Mouse (Mus musculus) intestine, embryonic 14.5 days (tissue): ENCODE measurements at regions not wholly inside any gene's neighbourhood (a gene's known extent, or its start where the extent isn't known, plus 50 kb on each side); places are given as distances from the start of the nearest gene placed in this dataset.

Experiments used
- ATAC-seq: fragments of 200-750 bp; cut with Nextera tagmentation; replicated peaks from 2 replicates; pipeline ENCODE4 v1.8.0; 2017; ENCODE audit warnings: low read depth, moderate number of reproducible peaks, moderate TSS enrichment, moderate library complexity; ENCODE audit not compliant: low FRiP score, low TSS enrichment
- DNase-seq: peaks from one replicate; pipeline ENCODE4 v3.0.0-alpha.2; 2018; ENCODE audit warnings: low spot score
- H3K27ac ChIP-seq: fragments of 300-500 bp; sonication (generic); 2 replicates; pipeline ENCODE4 v1.5.1; 2014; ENCODE audit warnings: low read depth, mild to moderate bottlenecking, control low read depth
- H3K27me3 ChIP-seq: fragments of 300-500 bp; sonication (generic); replicated peaks from 2 replicates; pipeline ENCODE4 v1.6.1; 2014; ENCODE audit warnings: low read length, control low read depth; ENCODE audit not compliant: control insufficient read depth, insufficient read depth
- H3K36me3 ChIP-seq: fragments of 300-500 bp; sonication (generic); 2 replicates; pipeline ENCODE4 v1.6.1; 2014; ENCODE audit warnings: low read length, control low read depth; ENCODE audit not compliant: control insufficient read depth, insufficient read depth
- H3K4me1 ChIP-seq: fragments of 300-500 bp; sonication (generic); replicated peaks from 2 replicates; pipeline ENCODE4 v1.6.1; 2014; ENCODE audit warnings: low read length, control low read depth, mixed read lengths; ENCODE audit not compliant: control insufficient read depth, insufficient read depth
- H3K4me2 ChIP-seq: fragments of 300-500 bp; sonication (generic); 2 replicates; pipeline ENCODE4 v1.6.1; 2014; ENCODE audit warnings: low read length
- H3K4me3 ChIP-seq: fragments of 300-500 bp; sonication (generic); 2 replicates; pipeline ENCODE4 v1.5.1; 2014; ENCODE audit warnings: low read depth, low read length, control low read depth, mixed read lengths
- H3K9ac ChIP-seq: fragments of 300-500 bp; sonication (generic); 2 replicates; pipeline ENCODE4 v1.6.1; 2014; ENCODE audit warnings: mild to moderate bottlenecking, low read length
- H3K9me3 ChIP-seq: fragments of 300-500 bp; sonication (generic); 2 replicates; pipeline ENCODE4 v1.6.1; 2016; ENCODE audit warnings: low read length, control low read depth; ENCODE audit not compliant: control insufficient read depth
- WGBS: fragments of 180-500 bp; shearing (Covaris S2); extraction: QIAGEN DNeasy Blood & Tissue Kit; methylation state at CpG from one replicate; pipeline ENCODE4 v1.1.7; 2014; 5-methylcytosine and 5-hydroxymethylcytosine counted together

GRCm38 (mm10) chr13:94685191-94685590 lies 103.5 kb upstream of the Tbca start:
- no peak overlapping the region for H3K9ac ChIP-seq
- H3K9me3 ChIP-seq = no peaks in the 10 kb centered on the region
- 67% methylated on average over 7 of the region's 7 CpGs for WGBS
- no peaks in the 10 kb centered on the region for H3K36me3 ChIP-seq
- H3K4me3 ChIP-seq = no peak overlapping the region
- no peaks in the 10 kb centered on the region for H3K4me1 ChIP-seq
- no peak for ATAC-seq
- no peaks in the 10 kb centered on the region for H3K27me3 ChIP-seq
- no peak overlapping the region for H3K4me2 ChIP-seq
- no peak for DNase-seq
- no peak overlapping the region for H3K27ac ChIP-seq

- ATAC-seq = no peak
- no peak for DNase-seq
- H3K4me3 ChIP-seq = no peak overlapping the region
- no peaks in the 10 kb centered on the region for H3K36me3 ChIP-seq
- H3K27ac ChIP-seq = no peak overlapping the region
- 75% methylated on average over 5 of the region's 5 CpGs for WGBS
- no peak overlapping the region for H3K4me2 ChIP-seq
- no peak overlapping the region for H3K9ac ChIP-seq
- no peaks in the 10 kb centered on the region for H3K9me3 ChIP-seq
- no peaks in the 10 kb centered on the region for H3K27me3 ChIP-seq
- no peaks in the 10 kb centered on the region for H3K4me1 ChIP-seq
These were observed 101.4 kb upstream of the Tbca start for GRCm38 (mm10) chr13:94687295-94687694.

GRCm38 (mm10) chr13:94706641-94707053 lies 82.1 kb upstream of the Tbca start:
- Histone ChIP-seq H3K4me3 (no peak overlapping the region), H3K4me2 (no peak overlapping the region), H3K4me1 (peaks cover 16% of the 10 kb centered on the region), H3K9ac (no peak overlapping the region), H3K27me3 (peaks cover 95% of the 10 kb centered on the region), H3K9me3 (no peaks in the 10 kb centered on the region), H3K27ac (no peak overlapping the region), H3K36me3 (no peaks in the 10 kb centered on the region)
- ATAC-seq = no peak
- WGBS = 4% methylated on average over 7 of the region's 7 CpGs
- DNase-seq = peak; percentile 62

- peak; percentile 73 for DNase-seq
- no peak overlapping the region for H3K9ac ChIP-seq
- no peak overlapping the region for H3K27ac ChIP-seq
- peaks cover 15% of the 10 kb centered on the region for H3K4me1 ChIP-seq
- ATAC-seq = no peak
- 3% methylated on average over 31 of the region's 32 CpGs for WGBS
- no peaks in the 10 kb centered on the region for H3K9me3 ChIP-seq
- no peak overlapping the region for H3K4me2 ChIP-seq
- peaks cover 96% of the 10 kb centered on the region for H3K27me3 ChIP-seq
- H3K4me3 ChIP-seq = no peak overlapping the region
- H3K36me3 ChIP-seq = no peaks in the 10 kb centered on the region
These were observed 81.1 kb upstream of the Tbca start for GRCm38 (mm10) chr13:94707371-94708280.

GRCm38 (mm10) chr13:94708786-94709185 lies 79.9 kb upstream of the Tbca start:
- no peak overlapping the region for H3K9ac ChIP-seq
- 21% methylated on average over 5 of the region's 5 CpGs for WGBS
- H3K9me3 ChIP-seq = no peaks in the 10 kb centered on the region
- peaks cover 96% of the 10 kb centered on the region for H3K27me3 ChIP-seq
- H3K4me3 ChIP-seq = no peak overlapping the region
- peaks cover 12% of the 10 kb centered on the region for H3K4me1 ChIP-seq
- H3K36me3 ChIP-seq = no peaks in the 10 kb centered on the region
- H3K27ac ChIP-seq = no peak overlapping the region
- H3K4me2 ChIP-seq = no peak overlapping the region
- ATAC-seq = no peak
- DNase-seq = peak; percentile 57

- Histone ChIP-seq H3K4me3 (peak overlapping the region; percentile 25), H3K36me3 (no peaks in the 10 kb centered on the region), H3K4me2 (peak overlapping the region; percentile 46), H3K9ac (0 out of 2 replicates have a peak overlapping the region, but pooled peaks have one; percentile 10), H3K27ac (no peak overlapping the region), H3K27me3 (peaks cover 93% of the 10 kb centered on the region), H3K4me1 (peaks cover 12% of the 10 kb centered on the region), H3K9me3 (no peaks in the 10 kb centered on the region)
- under 1% methylated on average over 50 of the region's 50 CpGs for WGBS
- DNase-seq = peak; percentile 79
- 0 out of 2 replicates have a peak, but pooled peaks have one; percentile 23 for ATAC-seq
These were observed 78.8 kb upstream of the Tbca start for GRCm38 (mm10) chr13:94709691-94710573.

GRCm38 (mm10) chr13:94710574-94711172 lies 78.0 kb upstream of the Tbca start:
- no peaks in the 10 kb centered on the region for H3K9me3 ChIP-seq
- WGBS = 3% methylated on average over 26 of the region's 26 CpGs
- peak overlapping the region; percentile 25 for H3K4me3 ChIP-seq
- peak overlapping the region; percentile 46 for H3K4me2 ChIP-seq
- peaks cover 12% of the 10 kb centered on the region for H3K4me1 ChIP-seq
- H3K27me3 ChIP-seq = peaks cover 85% of the 10 kb centered on the region
- ATAC-seq (no peak), DNase-seq (no peak)
- no peaks in the 10 kb centered on the region for H3K36me3 ChIP-seq
- no peak overlapping the region for H3K27ac ChIP-seq
- no peak overlapping the region for H3K9ac ChIP-seq

GRCm38 (mm10) chr13:94713451-94713850 lies 75.3 kb upstream of the Tbca start:
- peaks cover 12% of the 10 kb centered on the region for H3K4me1 ChIP-seq
- H3K4me3 ChIP-seq = no peak overlapping the region
- whole genome bisulfite sequencing = 59% methylated on average over 3 of the region's 3 CpGs
- no peaks in the 10 kb centered on the region for H3K36me3 ChIP-seq
- H3K9me3 ChIP-seq = no peaks in the 10 kb centered on the region
- peaks cover 58% of the 10 kb centered on the region for H3K27me3 ChIP-seq
- DNase-seq (no peak), ATAC-seq (no peak)
- H3K4me2 ChIP-seq = no peak overlapping the region
- no peak overlapping the region for H3K27ac ChIP-seq
- H3K9ac ChIP-seq = no peak overlapping the region
